Mouse (Mus musculus) adrenal gland, adult 2 months (tissue): ENCODE results near the gene Mpdu1. TPM values are rescaled to one million over a fixed set of nuclear protein-coding genes. Genes with fewer than 3 reads are reported as not detected.
"Not testable (repeated sequence)": the region's sequence is repeated elsewhere in the genome, so short reads cannot be mapped to it uniquely, and the experiment has no call there.

Experiments used
- DNase-seq: peaks from one replicate; pipeline ENCODE4 v3.0.0; 2021
- microRNA-seq, 2 experiments: library from miRNA; unstranded; fragments of <30 nt; microRNA quantifications; one replicate each; pipeline ENCODE4 v1.2.0; 2021
- polyA plus RNA-seq: library from polyadenylated mRNA; depleted of rRNA; stranded (reverse); fragments of >200 nt; gene quantifications from 2 replicates; pipeline ENCODE4 v1.2.3, GENCODE M21; 2012; rRNA removed
- total RNA-seq, 2 experiments: library from RNA; stranded (reverse); gene quantifications; 2 replicates each; pipeline ENCODE4 v1.2.3; 2021

The Mpdu1 gene
- total and polyA plus RNA-seq, 3 experiments: 109 to 179 (median 127) TPM

DNA sequence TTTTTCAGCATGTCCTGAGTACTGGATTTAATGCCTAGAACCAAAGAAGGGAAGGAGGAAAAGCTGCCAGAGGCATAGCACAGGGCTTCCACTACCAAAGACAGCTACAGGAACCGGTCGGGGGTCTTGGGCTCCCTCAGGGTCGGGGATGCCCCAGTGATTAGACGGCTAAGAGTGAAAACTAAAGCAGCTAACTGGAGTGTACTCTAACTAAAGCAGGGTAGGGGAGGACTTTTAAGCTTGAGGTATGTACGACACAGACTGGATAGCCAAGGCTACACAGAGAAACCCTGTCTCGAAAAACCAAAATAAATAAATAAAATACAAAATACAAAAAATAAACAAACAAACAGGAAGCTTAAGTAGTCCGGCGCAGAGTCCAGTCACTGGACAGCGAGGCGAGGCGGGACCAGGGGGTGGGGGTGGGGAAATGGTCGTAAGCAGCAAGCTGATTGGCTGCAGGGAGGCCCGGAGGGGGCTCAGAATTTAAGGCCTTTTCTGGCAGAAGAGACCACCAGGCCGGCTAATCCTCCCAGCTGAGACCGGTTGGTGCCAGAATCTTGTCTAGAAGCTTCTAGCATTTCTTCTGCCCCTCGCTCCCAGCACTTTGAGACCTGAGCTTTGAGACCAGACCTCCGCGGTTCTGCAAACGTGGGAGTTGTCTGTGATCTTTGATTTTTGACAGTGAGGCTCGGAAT lies 40.7 kb downstream of the Mpdu1 start, which contains the start of gene Sat2:
Gene Sat2 (plus strand): TSS at position 454 of the 698 bp plus-strand sequence.
- peak; percentile 79 for DNase-seq

DNA sequence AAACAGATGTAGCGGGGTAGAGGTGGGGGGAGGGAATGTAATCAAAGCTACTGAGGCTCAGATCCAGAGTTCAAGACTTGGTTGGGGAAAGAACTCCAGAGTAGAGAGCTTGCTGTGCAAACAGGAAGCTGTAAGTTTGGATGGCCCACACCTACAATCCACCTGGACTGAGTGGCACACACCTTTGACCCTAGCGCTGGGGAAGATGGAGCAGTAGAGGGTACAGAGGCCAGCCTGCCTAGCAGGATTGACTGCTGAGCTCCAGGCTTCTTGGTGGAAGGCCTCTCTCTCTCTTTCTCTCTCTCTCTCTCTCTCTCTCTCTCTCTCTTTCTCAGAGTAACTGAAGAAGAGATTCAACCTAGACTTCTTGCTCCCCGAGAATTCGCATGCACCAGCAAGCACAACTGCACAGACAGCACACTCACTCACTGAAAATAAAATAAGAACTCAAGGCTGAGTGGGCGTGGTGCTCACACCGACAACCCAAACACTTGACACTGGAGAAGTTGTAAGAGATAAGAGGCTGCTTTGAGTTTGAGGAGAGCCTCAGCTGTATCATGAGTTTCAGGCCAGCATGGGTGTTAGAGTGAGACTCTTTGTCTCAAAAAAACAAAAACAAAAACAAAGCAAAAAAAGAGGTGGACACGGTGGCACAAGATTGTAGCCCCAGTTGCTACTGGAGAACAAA lies 41.9 kb downstream of the Mpdu1 start:
- no peak for DNase-seq

DNA sequence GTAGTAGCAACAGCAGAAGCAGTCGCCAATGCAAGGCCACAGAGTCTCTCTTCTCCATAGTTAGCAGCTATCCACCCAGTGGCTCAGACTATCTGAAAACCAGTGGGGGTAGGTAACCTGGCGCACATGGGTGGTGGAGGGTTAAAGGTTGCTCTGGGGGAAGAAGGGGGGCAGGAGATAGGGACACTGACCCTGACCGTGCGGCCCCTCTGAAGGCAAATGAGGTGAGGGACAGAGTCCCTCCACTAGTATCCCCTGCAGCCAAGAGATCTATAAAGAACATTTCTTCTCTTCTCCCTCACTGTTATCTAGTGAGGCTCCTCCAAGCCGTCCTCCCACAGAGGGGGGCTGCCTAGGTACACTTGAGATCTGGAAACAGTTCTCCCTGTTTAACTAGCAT lies 44.6 kb downstream of the Mpdu1 start, which contains the start of gene Shbg:
Gene Shbg (minus strand): TSS at position 101 of the 400 bp plus-strand sequence.
- DNase-seq: no peak

DNA sequence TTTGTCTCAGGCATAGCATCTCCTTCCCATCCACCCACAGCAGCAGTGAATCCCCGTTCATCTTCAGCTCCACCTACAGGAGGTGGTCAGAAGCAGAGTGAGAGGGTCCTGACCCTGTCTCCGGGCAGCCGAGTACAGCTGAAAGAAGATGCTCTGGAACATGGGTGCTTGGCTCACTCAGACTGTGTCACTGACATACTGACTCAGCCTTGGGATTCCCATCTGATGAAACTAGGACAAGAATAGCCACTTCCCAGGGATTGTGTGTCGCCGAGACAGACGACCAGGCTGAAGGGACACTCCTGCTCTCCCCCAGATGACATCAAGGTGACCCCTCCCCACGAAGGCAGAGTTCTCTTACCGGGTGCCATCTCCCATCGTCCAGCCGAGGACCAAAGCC lies 45.7 kb downstream of the Mpdu1 start:
- DNase-seq: no peak

DNA sequence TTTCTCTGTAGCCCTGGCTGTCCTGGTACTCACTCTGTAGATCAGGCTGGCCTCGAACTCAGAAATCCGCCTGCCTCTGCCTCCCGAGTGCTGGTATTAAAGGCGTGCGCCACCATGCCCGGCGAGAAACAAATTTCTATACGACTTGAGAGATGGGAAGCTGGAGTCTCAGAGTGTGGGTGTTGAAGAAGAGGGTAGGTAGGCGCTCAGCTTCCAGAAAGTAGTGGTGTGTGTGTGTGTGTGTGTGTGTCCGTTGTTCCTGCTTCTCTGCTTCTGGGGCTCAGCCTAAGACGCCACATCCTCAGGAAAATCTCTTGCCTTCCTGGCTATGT lies 48.2 kb downstream of the Mpdu1 start:
- not testable (repeated sequence) for DNase-seq

DNA sequence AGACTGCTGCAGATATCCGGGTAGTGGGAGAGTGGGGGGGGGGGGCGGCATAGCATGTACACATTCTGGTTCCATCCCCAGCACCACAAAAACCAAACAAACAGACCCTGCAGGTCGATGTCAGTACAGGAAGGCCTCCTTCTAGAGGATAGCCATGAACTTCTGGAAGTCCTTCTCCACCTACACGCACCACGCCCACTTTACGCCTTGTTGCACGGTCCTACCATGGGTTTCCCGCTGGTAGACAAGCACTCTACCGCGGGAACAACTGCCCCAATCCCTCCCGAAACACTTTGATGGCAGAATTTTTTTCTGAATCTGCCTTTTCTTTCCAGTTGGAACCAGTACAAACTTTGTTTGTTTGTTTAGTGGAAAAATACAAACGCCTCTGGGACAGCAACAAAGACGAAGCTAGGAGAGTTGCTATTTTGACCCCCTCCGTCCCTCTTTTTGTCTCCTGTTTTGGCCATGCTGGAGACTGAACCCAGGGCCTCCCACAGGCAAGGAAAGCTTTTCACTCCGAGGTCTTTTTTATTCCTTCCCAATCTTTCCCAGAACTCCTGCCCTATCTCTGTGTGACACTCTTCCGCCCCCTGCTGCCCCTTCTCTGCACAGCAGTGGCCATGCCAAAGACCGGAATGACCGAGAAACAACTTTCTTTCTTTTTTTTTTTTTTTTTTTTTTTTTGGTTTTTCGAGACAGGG lies 48.7 kb downstream of the Mpdu1 start:
- DNase-seq: peak; percentile 89

DNA sequence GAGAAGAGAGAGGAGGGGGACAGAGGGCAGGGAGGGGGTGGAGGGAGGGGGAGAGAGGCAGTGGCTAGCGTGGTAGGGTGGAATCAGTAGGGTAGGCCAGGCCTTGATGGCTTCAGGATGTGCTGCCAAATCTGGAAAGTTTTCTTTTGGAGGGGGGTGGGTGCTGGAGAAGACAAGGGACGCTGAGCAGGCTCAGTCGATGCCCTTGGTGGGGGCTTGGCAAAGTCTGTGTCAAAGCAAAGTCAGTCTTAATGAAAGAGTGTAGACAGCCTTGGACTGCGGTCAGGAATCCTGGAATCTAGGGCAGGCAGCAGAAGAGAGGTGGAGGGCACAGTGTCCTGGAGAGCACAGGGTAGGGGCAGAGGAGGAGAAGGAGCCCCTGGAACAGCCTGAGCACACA lies 51.5 kb downstream of the Mpdu1 start:
- no peak for DNase-seq

DNA sequence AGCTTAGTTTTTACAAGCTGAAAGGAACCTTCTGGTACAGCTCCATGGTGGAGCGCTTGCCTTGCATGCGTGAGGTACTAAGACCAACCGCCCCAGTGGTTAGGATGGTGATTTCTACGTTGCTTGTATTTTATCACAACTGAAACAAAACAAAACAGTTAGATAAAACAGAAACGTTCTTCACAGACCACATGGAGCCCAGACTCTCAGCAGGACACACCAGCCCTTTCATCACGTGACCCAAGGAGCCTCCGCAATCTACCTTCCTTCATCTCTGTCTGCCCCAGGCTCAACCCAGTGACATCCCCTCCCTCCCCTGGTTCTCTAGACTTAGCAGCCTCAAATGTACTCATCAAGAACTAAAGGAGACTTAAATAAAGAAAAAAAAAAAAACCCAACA lies 53.0 kb downstream of the Mpdu1 start:
- no peak for DNase-seq

DNA sequence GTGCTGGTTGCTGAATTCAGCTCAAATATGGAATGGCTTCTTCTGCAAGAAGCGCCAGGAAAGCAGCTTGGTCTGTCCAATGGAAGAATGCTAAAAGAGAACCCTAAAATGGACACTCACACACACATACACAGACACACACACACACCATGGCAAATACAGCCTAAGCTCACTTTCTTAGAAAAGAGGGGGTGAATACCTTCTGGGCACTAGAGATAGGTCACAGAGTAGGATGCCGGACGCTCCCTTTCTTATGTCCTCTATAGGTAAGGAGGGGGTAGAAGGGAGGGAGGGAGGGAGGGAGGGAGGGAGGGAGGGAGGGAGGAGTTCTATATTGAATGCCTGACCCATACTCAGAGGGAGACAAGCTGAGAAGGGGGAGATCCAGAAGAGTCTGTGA lies 53.9 kb downstream of the Mpdu1 start:
- DNase-seq: no peak

DNA sequence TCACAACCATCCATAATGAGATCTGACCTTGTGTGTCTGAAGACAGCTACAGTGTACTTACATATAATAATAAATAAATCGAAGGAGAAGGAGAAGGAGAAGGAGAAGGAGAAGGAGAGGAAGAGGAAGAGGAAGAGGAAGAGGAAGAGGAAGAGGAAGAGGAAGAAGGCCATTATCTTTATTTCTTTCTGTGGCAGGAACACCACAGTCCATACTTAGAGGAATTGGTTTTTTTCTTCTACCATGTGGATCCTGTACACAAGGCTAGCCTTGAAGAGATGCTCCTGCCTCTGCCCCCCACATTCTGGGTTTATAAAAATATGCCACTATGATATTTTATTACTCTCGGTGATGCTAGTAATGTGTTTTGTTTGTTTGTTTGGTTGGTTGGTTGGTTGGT lies 55.6 kb downstream of the Mpdu1 start:
- DNase-seq: no peak

Small RNAs within 50 kb of the gene (microRNA-seq; reads per million reads assigned to microRNA genes)
- gene Mir1934: 2.2 to 4.1 reads per million in 2 experiments
- gene Mir467f: 0 reads per million in 2 experiments

Other genes starting within 250 kb of the Mpdu1 start
Only the 30 nearest of the 34 such genes appear.
- under 1 TPM; 0.32 to 0.66 TPM for gene Dnah2, start 113.5 kb downstream of the Mpdu1 start, total RNA-seq
- 0.19 and 0.28 TPM in 2 replicates for gene Dnah2, start 113.5 kb downstream of the Mpdu1 start, polyA plus RNA-seq
- gene Efnb3, start 102.4 kb downstream of the Mpdu1 start, total RNA-seq: under 1 TPM; 0.52 to 0.69 TPM
- 0.77 and 1.3 TPM in 2 replicates for gene Efnb3, start 102.4 kb downstream of the Mpdu1 start, polyA plus RNA-seq
- 10 to 100 TPM in 1 of 2 experiments, 1 to 10 TPM in 1; 8.4 to 12.0 TPM for gene Wrap53, start 82.4 kb downstream of the Mpdu1 start, total RNA-seq
- 14.8 and 16.1 TPM in 2 replicates for gene Wrap53, start 82.4 kb downstream of the Mpdu1 start, polyA plus RNA-seq
- 10 to 100 TPM; 59.6 to 67.5 TPM for gene Trp53, start 82.3 kb downstream of the Mpdu1 start, total RNA-seq
- gene Trp53, start 82.3 kb downstream of the Mpdu1 start, polyA plus RNA-seq: 78.9 and 85.0 TPM in 2 replicates
- 10 to 100 TPM; 34.9 to 40.2 TPM for gene Atp1b2, start 56.7 kb downstream of the Mpdu1 start, total RNA-seq
- gene Atp1b2, start 56.7 kb downstream of the Mpdu1 start, polyA plus RNA-seq: 28.3 and 31.5 TPM in 2 replicates
- not detected for gene Shbg, start 44.7 kb downstream of the Mpdu1 start, total RNA-seq
- gene Shbg, start 44.7 kb downstream of the Mpdu1 start, polyA plus RNA-seq: not detected in 2 replicates
- gene Sat2, start 40.6 kb downstream of the Mpdu1 start, total RNA-seq: 10 to 100 TPM in 1 of 2 experiments, 1 to 10 TPM in 1; 6.1 to 11.9 TPM
- gene Sat2, start 40.6 kb downstream of the Mpdu1 start, polyA plus RNA-seq: 2.1 and 3.2 TPM in 2 replicates
- gene Fxr2, start 29.7 kb downstream of the Mpdu1 start, total RNA-seq: 100 to 1,000 TPM in 1 of 2 experiments, 10 to 100 TPM in 1; 69.6 to 105 TPM
- 69.8 and 81.6 TPM in 2 replicates for gene Fxr2, start 29.7 kb downstream of the Mpdu1 start, polyA plus RNA-seq
- gene Sox15, start 7.3 kb downstream of the Mpdu1 start, total RNA-seq: not detected
- 0.24 TPM in 1 of 2 replicates, not detected in the other for gene Sox15, start 7.3 kb downstream of the Mpdu1 start, polyA plus RNA-seq
- 10 to 100 TPM; 16.8 to 53.0 TPM for gene Cd68, start 3.5 kb upstream of the Mpdu1 start, total RNA-seq
- 24.5 and 36.9 TPM in 2 replicates for gene Cd68, start 3.5 kb upstream of the Mpdu1 start, polyA plus RNA-seq
- gene Eif4a1, start 9.8 kb upstream of the Mpdu1 start, total RNA-seq: 100 to 1,000 TPM; 509 to 543 TPM
- gene Eif4a1, start 9.8 kb upstream of the Mpdu1 start, polyA plus RNA-seq: 85.0 and 144 TPM in 2 replicates
- gene Senp3, start 19.4 kb upstream of the Mpdu1 start, total RNA-seq: 10 to 100 TPM; 65.5 to 75.5 TPM
- 34.3 and 37.5 TPM in 2 replicates for gene Senp3, start 19.4 kb upstream of the Mpdu1 start, polyA plus RNA-seq
- 1 to 10 TPM; 1.6 to 2.4 TPM for gene Tnfsf13, start 23.1 kb upstream of the Mpdu1 start, total RNA-seq
- gene Tnfsf13, start 23.1 kb upstream of the Mpdu1 start, polyA plus RNA-seq: 2.2 and 2.4 TPM in 2 replicates
- 10 to 100 TPM; 19.8 to 37.1 TPM for gene Tnfsf12, start 33.2 kb upstream of the Mpdu1 start, total RNA-seq
- 44.7 and 57.4 TPM in 2 replicates for gene Tnfsf12, start 33.2 kb upstream of the Mpdu1 start, polyA plus RNA-seq
- gene Tnfsfm13, start 33.5 kb upstream of the Mpdu1 start, total RNA-seq: 1 to 10 TPM; 3.1 to 7.0 TPM
- gene Tnfsfm13, start 33.5 kb upstream of the Mpdu1 start, polyA plus RNA-seq: 12.7 and 18.9 TPM in 2 replicates
- gene Polr2a, start 96.0 kb upstream of the Mpdu1 start, total RNA-seq: 10 to 100 TPM; 71.4 to 77.9 TPM
- 20.6 and 38.3 TPM in 2 replicates for gene Polr2a, start 96.0 kb upstream of the Mpdu1 start, polyA plus RNA-seq
- not detected for gene Slc35g3, start 99.3 kb upstream of the Mpdu1 start, total RNA-seq
- gene Slc35g3, start 99.3 kb upstream of the Mpdu1 start, polyA plus RNA-seq: not detected in 2 replicates
- 10 to 100 TPM; 47.3 to 74.8 TPM for gene Zbtb4, start 103.3 kb upstream of the Mpdu1 start, total RNA-seq
- 66.0 and 73.6 TPM in 2 replicates for gene Zbtb4, start 103.3 kb upstream of the Mpdu1 start, polyA plus RNA-seq
- gene Chrnb1, start 133.3 kb upstream of the Mpdu1 start, total RNA-seq: 1 to 10 TPM; 1.7 to 3.1 TPM
- gene Chrnb1, start 133.3 kb upstream of the Mpdu1 start, polyA plus RNA-seq: 2.7 and 3.0 TPM in 2 replicates
- gene Fgf11, start 139.2 kb upstream of the Mpdu1 start, total RNA-seq: 10 to 100 TPM in 1 of 2 experiments, 1 to 10 TPM in 1; 4.6 to 12.8 TPM
- 6.0 and 13.4 TPM in 2 replicates for gene Fgf11, start 139.2 kb upstream of the Mpdu1 start, polyA plus RNA-seq
- 1 to 10 TPM in 1 of 2 experiments, under 1 TPM in 1; 0.23 to 1.1 TPM for gene Tmem102, start 143.0 kb upstream of the Mpdu1 start, total RNA-seq
- gene Tmem102, start 143.0 kb upstream of the Mpdu1 start, polyA plus RNA-seq: 0.81 and 0.94 TPM in 2 replicates
- gene Gm39566, start 152.7 kb upstream of the Mpdu1 start, total RNA-seq: not detected
- not detected in 2 replicates for gene Gm39566, start 152.7 kb upstream of the Mpdu1 start, polyA plus RNA-seq
- gene Spem2, start 155.8 kb upstream of the Mpdu1 start, total RNA-seq: not detected
- 0.09 TPM in 1 of 2 replicates, not detected in the other for gene Spem2, start 155.8 kb upstream of the Mpdu1 start, polyA plus RNA-seq
- gene Spem1, start 159.5 kb upstream of the Mpdu1 start, total RNA-seq: not detected
- gene Spem1, start 159.5 kb upstream of the Mpdu1 start, polyA plus RNA-seq: not detected in 2 replicates
- 10 to 100 TPM; 14.6 to 21.8 TPM for gene Nlgn2, start 175.1 kb upstream of the Mpdu1 start, total RNA-seq
- gene Nlgn2, start 175.1 kb upstream of the Mpdu1 start, polyA plus RNA-seq: 55.0 and 58.6 TPM in 2 replicates
- gene Tmem256, start 175.9 kb upstream of the Mpdu1 start, total RNA-seq: 100 to 1,000 TPM; 139 to 173 TPM
- gene Tmem256, start 175.9 kb upstream of the Mpdu1 start, polyA plus RNA-seq: 116 and 160 TPM in 2 replicates
- gene Plscr3, start 183.7 kb upstream of the Mpdu1 start, total RNA-seq: 10 to 100 TPM; 50.8 to 53.5 TPM
- gene Plscr3, start 183.7 kb upstream of the Mpdu1 start, polyA plus RNA-seq: 224 and 230 TPM in 2 replicates
- under 1 TPM in 1 of 2 experiments, not detected in 1; 0.38 TPM for gene Tnk1, start 196.1 kb upstream of the Mpdu1 start, total RNA-seq
- 0.17 and 0.91 TPM in 2 replicates for gene Tnk1, start 196.1 kb upstream of the Mpdu1 start, polyA plus RNA-seq
- gene Tmem95, start 215.4 kb upstream of the Mpdu1 start, total RNA-seq: not detected
- not detected in 2 replicates for gene Tmem95, start 215.4 kb upstream of the Mpdu1 start, polyA plus RNA-seq
- 1 to 10 TPM; 3.2 to 5.7 TPM for gene Kctd11, start 218.8 kb upstream of the Mpdu1 start, total RNA-seq
- 4.1 and 4.9 TPM in 2 replicates for gene Kctd11, start 218.8 kb upstream of the Mpdu1 start, polyA plus RNA-seq